Mouse (Mus musculus): ENCODE data around the gene Litaf. TPM values are rescaled to one million over a fixed set of nuclear protein-coding genes. Genes with fewer than 3 reads are reported as not detected.
A peak's percentile ranks its signal among the peaks of the same experiment; 100 is the strongest.

Litaf gene
- polyA plus RNA-seq, 1 experiment from 2014 or later = 63.6 TPM

DNA sequence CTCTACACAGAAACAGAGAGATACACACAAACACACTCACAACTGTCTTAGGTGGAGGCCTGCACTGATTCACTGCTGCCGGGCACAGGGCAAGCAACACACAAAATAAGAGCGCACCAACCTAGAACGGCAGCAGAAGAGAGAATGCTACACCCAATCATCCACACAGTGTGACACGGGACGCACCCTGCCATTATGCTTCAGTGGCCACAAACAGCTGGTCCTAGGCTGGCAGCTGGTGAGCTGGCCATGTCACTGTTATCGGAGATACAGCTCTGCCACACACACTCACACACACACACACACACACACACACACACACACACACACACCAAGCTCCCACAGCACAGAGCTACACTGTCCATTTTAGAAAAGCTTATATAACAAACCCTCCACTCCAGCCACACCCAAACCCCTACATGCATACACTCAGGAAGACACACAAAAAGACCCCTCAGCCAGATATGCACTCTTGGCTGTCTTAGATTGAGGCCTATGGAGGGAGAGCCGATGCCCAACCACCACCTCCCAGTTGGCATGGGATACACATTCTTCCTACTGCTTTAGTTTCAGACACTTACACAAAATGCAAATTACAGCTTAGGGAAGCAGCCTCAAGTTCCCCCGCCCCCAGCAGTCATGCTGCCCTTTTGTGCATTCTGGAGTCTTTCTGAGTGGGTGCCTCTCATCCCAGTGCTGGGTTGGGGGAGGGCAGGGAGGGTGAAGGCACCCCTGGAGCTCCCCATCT is 108.8 kb downstream of the Litaf start:
- Histone ChIP-seq H3K4me3 (no peak overlapping the region), H3K9ac (no peak overlapping the region), H3K36me3 (peaks cover 45% of the 10 kb centered on the region), H3K27ac (ENCODE audit: poor library complexity, severe bottlenecking) (no peak overlapping the region), H3K9me3 (replicated peaks) (no peaks in the 10 kb centered on the region), H3K27me3 (replicated peaks) (no peaks in the 10 kb centered on the region), H3K4me1 (replicated peaks) (peaks cover 21% of the 10 kb centered on the region), H3K4me2 (no peak overlapping the region)
- 84% methylated on average over 8 of the region's 8 CpGs for WGBS
- ATAC-seq (ENCODE audit: insufficient number of reproducible peaks, low FRiP score) = no peak

- no peak for ATAC-seq (ENCODE audit: insufficient number of reproducible peaks, low FRiP score)
- Histone ChIP-seq H3K4me1 (replicated peaks) (peaks cover 10% of the 10 kb centered on the region; the same call in 1 of the 2 replicates), H3K4me2 (no peak overlapping the region), H3K27ac (ENCODE audit: poor library complexity, severe bottlenecking) (no peak overlapping the region), H3K4me3 (no peak overlapping the region), H3K9me3 (replicated peaks) (no peaks in the 10 kb centered on the region), H3K9ac (no peak overlapping the region), H3K36me3 (peaks cover 26% of the 10 kb centered on the region), H3K27me3 (replicated peaks) (no peaks in the 10 kb centered on the region)
- 79% methylated on average over 4 of the region's 4 CpGs for WGBS
These were observed 110.9 kb downstream of the Litaf start for GRCm38 (mm10) chr16:10955078-10955477.

DNA sequence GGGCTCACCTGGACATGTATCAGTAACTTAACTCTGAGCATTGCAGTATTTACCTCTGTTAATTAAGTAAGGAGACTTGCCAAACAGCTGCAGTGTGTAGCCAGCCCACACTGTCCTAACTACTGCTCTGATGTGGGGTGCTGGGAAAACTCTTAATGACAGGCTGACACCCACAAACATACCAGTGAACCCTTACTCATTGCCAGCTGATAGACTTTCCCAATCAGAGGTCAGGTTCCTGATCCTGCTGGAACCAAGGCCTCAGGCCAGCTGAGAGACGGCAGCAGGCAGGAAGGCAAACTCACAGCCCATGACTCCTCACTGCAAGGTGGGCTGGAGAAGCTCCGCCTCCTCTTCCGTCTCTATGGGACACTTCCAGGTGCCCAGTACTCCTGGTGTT is 113.1 kb downstream of the Litaf start:
- peaks cover 9% of the 10 kb centered on the region for H3K36me3 ChIP-seq
- no peaks in the 10 kb centered on the region for H3K27me3 ChIP-seq (replicated peaks)
- H3K27ac ChIP-seq (ENCODE audit: poor library complexity, severe bottlenecking) = no peak overlapping the region
- H3K9ac ChIP-seq = no peak overlapping the region
- no peak for ATAC-seq (ENCODE audit: insufficient number of reproducible peaks, low FRiP score)
- WGBS = 77% methylated on average over 3 of the region's 3 CpGs
- H3K4me3 ChIP-seq = no peak overlapping the region
- H3K4me1 ChIP-seq (replicated peaks) = peaks cover 8% of the 10 kb centered on the region
- no peak overlapping the region for H3K4me2 ChIP-seq
- H3K9me3 ChIP-seq (replicated peaks) = 0 out of 2 replicates have a peak, but pooled peaks cover 4% of the 10 kb centered on the region

DNA sequence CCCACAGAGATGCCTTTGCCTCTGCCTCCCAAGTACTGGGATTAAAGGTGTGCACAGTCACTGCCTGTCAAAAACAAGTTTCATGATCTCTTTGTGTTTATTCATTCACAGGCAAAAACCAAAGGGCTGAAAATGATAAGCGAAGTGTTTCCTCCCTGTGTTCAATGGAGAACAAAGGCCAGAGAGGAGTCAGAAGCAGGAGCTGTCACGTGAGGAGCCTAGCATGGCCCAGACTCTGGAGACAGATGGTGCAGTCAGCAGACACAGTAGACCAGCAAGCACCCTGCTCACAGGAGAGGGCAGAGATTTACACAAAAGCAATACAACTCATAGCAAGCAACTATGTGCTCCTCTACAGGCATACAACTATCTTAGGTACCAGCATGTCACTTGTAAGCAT is 113.9 kb downstream of the Litaf start:
- WGBS = 49% methylated on average over 2 of the region's 2 CpGs
- peaks cover 7% of the 10 kb centered on the region for H3K36me3 ChIP-seq
- no peak overlapping the region for H3K4me3 ChIP-seq
- H3K4me2 ChIP-seq = no peak overlapping the region
- H3K4me1 ChIP-seq (replicated peaks) = peaks cover 7% of the 10 kb centered on the region
- no peaks in the 10 kb centered on the region for H3K27me3 ChIP-seq (replicated peaks)
- ATAC-seq (ENCODE audit: insufficient number of reproducible peaks, low FRiP score) = no peak
- 0 out of 2 replicates have a peak, but pooled peaks cover 4% of the 10 kb centered on the region for H3K9me3 ChIP-seq (replicated peaks)
- H3K9ac ChIP-seq = no peak overlapping the region
- H3K27ac ChIP-seq (ENCODE audit: poor library complexity, severe bottlenecking) = peak overlapping the region; percentile 52

- peaks cover 7% of the 10 kb centered on the region for H3K36me3 ChIP-seq
- no peaks in the 10 kb centered on the region for H3K27me3 ChIP-seq (replicated peaks)
- H3K4me3 ChIP-seq = no peak overlapping the region
- peak overlapping the region; percentile 52 for H3K27ac ChIP-seq (ENCODE audit: poor library complexity, severe bottlenecking)
- no peak overlapping the region for H3K9ac ChIP-seq
- peaks cover 7% of the 10 kb centered on the region for H3K4me1 ChIP-seq (replicated peaks)
- WGBS = 7% methylated on average over 3 of the region's 3 CpGs
- H3K4me2 ChIP-seq = no peak overlapping the region
- H3K9me3 ChIP-seq (replicated peaks) = 0 out of 2 replicates have a peak, but pooled peaks cover 4% of the 10 kb centered on the region
- 0 out of 2 replicates have a peak, but pooled peaks have one; percentile 16 for ATAC-seq (ENCODE audit: insufficient number of reproducible peaks, low FRiP score)
These were observed 114.4 kb downstream of the Litaf start for GRCm38 (mm10) chr16:10951581-10951980.

DNA sequence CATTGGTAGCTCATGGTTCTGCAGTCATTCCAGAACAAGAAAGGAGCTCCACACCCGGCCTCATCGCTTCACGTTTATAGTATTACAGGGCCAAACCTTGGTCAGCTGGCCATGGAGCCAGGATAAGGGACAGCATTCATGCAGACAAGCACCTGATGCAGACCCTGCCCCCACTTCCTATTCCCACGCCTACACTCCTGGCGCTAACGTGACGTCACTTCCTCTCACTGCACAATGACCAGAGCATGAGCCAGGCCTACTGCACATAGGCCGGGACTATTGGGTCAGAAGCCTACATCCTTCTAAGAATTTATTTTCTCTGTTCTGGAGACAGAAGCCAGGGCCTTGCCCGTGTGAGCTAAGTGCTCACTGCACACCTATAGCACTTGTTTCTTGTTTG is 115.4 kb downstream of the Litaf start:
- peak; percentile 39; the same call in 1 of the 2 replicates for ATAC-seq (ENCODE audit: insufficient number of reproducible peaks, low FRiP score)
- H3K36me3 ChIP-seq = peaks cover 4% of the 10 kb centered on the region
- H3K9ac ChIP-seq = no peak overlapping the region
- H3K27ac ChIP-seq (ENCODE audit: poor library complexity, severe bottlenecking) = no peak overlapping the region
- no peak overlapping the region for H3K4me2 ChIP-seq
- H3K9me3 ChIP-seq (replicated peaks) = 0 out of 2 replicates have a peak, but pooled peaks cover 4% of the 10 kb centered on the region
- peaks cover 7% of the 10 kb centered on the region for H3K4me1 ChIP-seq (replicated peaks)
- no peak overlapping the region for H3K4me3 ChIP-seq
- 74% methylated on average over 9 of the region's 9 CpGs for WGBS
- H3K27me3 ChIP-seq (replicated peaks) = no peaks in the 10 kb centered on the region

DNA sequence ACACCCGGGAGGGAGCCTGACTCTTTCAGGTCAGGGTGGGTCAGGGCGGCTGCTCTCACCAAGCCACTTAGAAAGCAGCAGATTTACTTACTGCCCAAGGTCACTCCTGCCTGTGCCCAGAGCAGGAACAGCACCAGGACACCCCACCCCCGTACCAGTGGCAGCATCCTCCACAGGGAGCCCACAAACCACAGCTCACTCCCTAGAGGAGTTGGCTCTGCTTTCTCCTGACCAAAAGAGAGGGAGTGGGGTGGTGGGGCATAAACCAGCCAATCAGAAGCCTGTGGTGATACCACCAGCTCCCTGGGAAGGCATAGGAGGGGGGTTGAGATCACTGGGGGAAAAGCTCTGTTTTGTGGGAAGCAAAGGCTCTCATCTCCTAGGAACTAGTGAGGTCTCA is 118.2 kb downstream of the Litaf start:
- Histone ChIP-seq H3K9ac (no peak overlapping the region), H3K27me3 (replicated peaks) (no peaks in the 10 kb centered on the region), H3K36me3 (no peaks in the 10 kb centered on the region), H3K9me3 (replicated peaks) (0 out of 2 replicates have a peak, but pooled peaks cover 4% of the 10 kb centered on the region), H3K4me3 (no peak overlapping the region), H3K4me1 (replicated peaks) (peaks cover 17% of the 10 kb centered on the region), H3K4me2 (no peak overlapping the region), H3K27ac (ENCODE audit: poor library complexity, severe bottlenecking) (no peak overlapping the region)
- no peak for ATAC-seq (ENCODE audit: insufficient number of reproducible peaks, low FRiP score)
- 34% methylated on average over 3 of the region's 3 CpGs for WGBS

DNA sequence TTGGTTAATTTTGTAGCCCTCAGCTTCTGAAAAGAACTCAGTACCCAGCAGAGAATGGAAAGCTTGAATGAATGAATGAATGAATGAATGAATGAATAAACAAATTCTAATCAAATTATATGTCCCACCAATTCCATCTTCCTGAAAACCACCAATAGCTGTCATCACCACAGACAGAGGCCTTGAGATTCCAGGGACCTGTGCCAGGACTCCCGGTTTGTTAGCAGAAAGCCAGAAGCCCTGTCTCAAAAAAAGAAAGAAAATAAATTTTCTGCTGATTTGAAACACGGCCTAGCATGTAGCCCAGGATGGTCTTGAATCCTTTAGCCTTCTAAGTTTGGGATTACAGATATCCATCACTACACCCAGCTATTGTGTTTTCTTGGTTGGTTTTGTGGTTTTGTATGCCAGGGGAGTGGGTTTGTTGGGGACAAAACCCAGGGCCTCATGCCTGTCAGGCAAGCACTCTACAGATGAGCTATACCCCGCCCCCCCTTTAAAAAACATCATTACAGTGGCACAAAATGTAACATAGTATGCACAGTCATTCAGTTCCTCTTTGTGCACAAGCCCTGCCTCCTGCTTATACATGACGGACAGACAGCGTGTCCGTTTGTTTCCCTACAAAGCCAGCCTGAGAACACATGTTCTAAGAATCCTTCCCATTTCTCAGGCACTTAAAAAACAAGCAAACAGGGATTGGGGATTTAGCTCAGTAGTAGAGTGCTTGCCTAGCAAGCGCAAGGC is 120.4 kb downstream of the Litaf start:
- Histone ChIP-seq H3K36me3 (no peaks in the 10 kb centered on the region), H3K27ac (ENCODE audit: poor library complexity, severe bottlenecking) (no peak overlapping the region), H3K9me3 (replicated peaks) (0 out of 2 replicates have a peak, but pooled peaks cover 4% of the 10 kb centered on the region), H3K4me1 (replicated peaks) (peaks cover 14% of the 10 kb centered on the region), H3K4me3 (no peak overlapping the region), H3K4me2 (no peak overlapping the region), H3K9ac (no peak overlapping the region), H3K27me3 (replicated peaks) (no peaks in the 10 kb centered on the region)
- no peak for ATAC-seq (ENCODE audit: insufficient number of reproducible peaks, low FRiP score)
- WGBS = 74% methylated on average over 7 of the region's 7 CpGs

DNA sequence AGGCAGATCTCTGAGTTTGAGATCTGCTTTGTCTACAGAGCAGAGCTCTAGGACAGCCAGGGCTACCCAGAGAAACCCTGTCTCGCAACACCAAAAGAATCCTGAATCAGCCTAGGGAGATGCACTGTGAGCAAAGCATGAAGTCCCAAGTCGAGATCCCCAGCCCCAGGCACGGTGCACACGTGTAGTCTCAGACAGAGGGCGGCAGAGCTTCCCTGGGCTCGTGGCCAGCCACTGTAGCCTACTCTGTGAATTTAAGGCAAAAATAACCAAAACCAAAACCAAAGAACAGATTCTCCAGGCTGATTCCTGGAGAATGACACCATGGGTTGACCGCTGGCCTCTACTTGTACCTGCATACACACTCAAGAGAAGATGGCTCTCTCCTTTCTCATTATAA is 121.4 kb downstream of the Litaf start:
- no peak overlapping the region for H3K4me3 ChIP-seq
- peaks cover 14% of the 10 kb centered on the region for H3K4me1 ChIP-seq (replicated peaks)
- H3K27me3 ChIP-seq (replicated peaks) = no peaks in the 10 kb centered on the region
- H3K27ac ChIP-seq (ENCODE audit: poor library complexity, severe bottlenecking) = no peak overlapping the region
- WGBS = 80% methylated on average over 7 of the region's 7 CpGs
- no peak overlapping the region for H3K4me2 ChIP-seq
- H3K36me3 ChIP-seq = no peaks in the 10 kb centered on the region
- no peak for ATAC-seq (ENCODE audit: insufficient number of reproducible peaks, low FRiP score)
- no peak overlapping the region for H3K9ac ChIP-seq
- 0 out of 2 replicates have a peak, but pooled peaks cover 4% of the 10 kb centered on the region for H3K9me3 ChIP-seq (replicated peaks)

DNA sequence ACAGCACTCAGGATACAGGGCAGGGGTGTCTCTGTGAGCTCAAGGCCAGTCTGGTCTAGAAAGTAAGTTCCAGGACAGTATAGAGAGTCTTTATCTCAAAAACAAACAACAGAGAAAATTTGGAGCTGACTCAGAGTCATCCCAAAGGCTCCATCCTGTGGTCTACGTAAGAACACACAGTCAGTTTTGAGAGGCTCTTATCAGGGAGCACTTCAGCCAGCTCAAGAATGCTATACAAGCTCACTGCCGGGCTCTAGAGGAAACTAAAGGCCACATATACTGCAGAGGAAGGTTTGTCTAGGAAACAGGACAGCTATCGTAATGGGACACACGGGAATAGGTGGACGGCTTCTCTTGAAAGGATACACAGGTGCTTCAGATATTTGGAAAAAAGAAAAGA is 122.7 kb downstream of the Litaf start:
- Histone ChIP-seq H3K9me3 (replicated peaks) (no peaks in the 10 kb centered on the region), H3K4me2 (no peak overlapping the region), H3K36me3 (no peaks in the 10 kb centered on the region), H3K4me1 (replicated peaks) (peaks cover 14% of the 10 kb centered on the region), H3K4me3 (no peak overlapping the region), H3K27ac (ENCODE audit: poor library complexity, severe bottlenecking) (no peak overlapping the region), H3K9ac (no peak overlapping the region), H3K27me3 (replicated peaks) (no peaks in the 10 kb centered on the region)
- peak; percentile 51; the same call in 1 of the 2 replicates for ATAC-seq (ENCODE audit: insufficient number of reproducible peaks, low FRiP score)
- WGBS = 19% methylated on average over 5 of the region's 5 CpGs

GRCm38 (mm10) chr16:10940661-10941060 is 125.3 kb downstream of the Litaf start:
- Histone ChIP-seq H3K27me3 (replicated peaks) (no peaks in the 10 kb centered on the region; the same call in 1 of the 2 replicates), H3K27ac (ENCODE audit: poor library complexity, severe bottlenecking) (no peak overlapping the region), H3K4me1 (replicated peaks) (peaks cover 15% of the 10 kb centered on the region), H3K36me3 (no peaks in the 10 kb centered on the region), H3K4me2 (no peak overlapping the region), H3K9me3 (replicated peaks) (no peaks in the 10 kb centered on the region), H3K9ac (no peak overlapping the region), H3K4me3 (no peak overlapping the region)
- 81% methylated on average over 2 of the region's 2 CpGs for WGBS
- no peak for ATAC-seq (ENCODE audit: insufficient number of reproducible peaks, low FRiP score)

Data from heart, embryonic 12.5 days (tissue).